Mouse (Mus musculus) urinary bladder, postnatal 36 days (tissue): ENCODE measurements at regions not wholly inside any gene's neighbourhood (a gene's known extent, or its start where the extent isn't known, plus 50 kb on each side); places are given as distances from the start of the nearest gene placed in this dataset.
A peak's percentile ranks its signal among the peaks of the same experiment; 100 is the strongest.
"Not testable (repeated sequence)": the region's sequence is repeated elsewhere in the genome, so short reads cannot be mapped to it uniquely, and the experiment has no call there.

ENCODE experiments used
- DNase-seq, 2 experiments: peaks; one replicate each; pipeline ENCODE4 v3.0.0; 2022; ENCODE audit warnings: low spot score in 2 of 2, mixed read lengths in 1 of 2

DNA sequence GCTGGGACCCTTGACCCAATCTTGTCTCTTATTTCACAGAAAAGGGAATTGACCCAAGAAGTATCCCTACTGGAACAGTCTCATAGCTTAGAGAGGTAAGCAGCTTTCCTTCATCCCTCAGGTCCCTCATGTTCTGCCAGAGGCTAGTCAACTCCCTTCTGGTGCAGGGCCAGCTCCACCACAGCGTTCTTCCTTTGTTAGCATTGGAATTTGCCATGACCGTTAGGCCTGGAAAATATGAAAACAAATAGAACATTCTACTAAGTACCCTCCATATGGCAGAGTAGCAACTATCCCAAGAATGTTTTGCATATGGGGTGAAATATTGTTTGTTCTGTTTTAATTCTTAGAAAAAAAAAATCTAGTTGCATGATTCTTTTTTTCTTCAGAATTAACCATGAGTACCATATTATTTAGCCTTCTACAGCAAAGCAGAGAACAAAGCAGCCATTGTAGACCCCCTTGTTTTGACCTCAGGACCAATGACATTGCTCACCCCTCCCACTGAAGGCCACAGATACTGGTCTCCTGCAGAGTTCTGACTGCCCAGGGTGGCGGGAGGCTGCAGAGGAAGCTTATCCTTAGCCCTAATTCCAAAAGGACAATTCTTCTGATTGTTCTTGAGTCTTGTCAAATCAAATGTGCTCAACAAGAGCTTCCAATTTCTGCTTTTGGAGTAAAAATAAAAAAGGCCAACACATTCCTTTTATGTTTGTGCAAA, 78.1 kb upstream of the Ehbp1 start:
- DNase-seq: no peak

DNA sequence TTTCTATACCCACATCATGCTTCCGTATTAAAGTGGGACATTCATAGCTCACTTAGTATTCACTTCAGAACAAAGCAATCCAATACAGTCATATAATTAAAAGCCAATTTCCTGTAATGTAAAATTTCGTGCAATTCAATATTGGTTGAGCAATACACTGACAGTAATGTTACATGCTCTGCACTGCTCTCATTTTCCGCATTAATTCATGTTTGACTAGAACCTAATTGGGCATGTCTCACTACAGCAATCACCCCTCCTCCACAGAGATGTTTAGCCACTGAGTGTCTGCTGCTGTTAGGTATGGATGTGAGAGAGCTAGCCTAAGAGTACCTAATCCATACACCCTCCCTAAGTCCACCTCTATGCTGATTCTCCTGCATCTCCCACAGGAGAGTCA, 79.7 kb upstream of the Ehbp1 start:
- no peak for DNase-seq

DNA sequence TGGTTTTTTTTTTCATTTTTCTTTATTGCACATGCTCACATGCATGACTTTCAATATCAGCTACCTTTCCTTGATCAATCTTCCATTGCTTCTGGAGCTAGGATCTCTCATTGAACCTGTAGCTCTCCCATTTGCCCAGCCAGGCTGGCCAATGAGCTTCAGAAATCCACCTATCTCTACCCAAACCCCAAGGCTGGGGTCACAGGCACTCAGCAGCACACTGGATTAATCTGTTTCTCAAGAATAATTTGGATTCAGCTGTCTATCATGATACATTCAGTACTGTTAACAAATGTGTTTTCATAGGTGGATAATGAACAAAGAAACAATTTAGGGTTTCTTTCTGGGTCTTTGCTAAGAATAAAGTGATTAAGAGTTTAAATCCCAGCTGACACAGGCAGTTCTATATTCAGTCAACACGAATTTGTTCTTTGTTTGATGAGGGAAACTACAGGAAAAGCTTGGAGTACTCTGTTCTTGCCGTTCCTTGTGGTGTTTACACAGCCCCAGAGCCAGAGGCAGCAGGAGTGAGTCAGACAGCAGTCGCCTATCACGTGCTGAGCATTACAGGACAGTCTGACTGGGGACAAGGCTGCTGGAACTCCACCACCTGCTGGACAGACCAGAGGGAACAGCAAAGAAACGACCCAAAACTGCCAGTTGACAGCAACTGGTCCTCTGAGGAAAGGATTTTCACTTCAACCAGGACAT, 74.6 kb upstream of the Tmem17 start:
- peak; percentile 62 to 81 for DNase-seq

DNA sequence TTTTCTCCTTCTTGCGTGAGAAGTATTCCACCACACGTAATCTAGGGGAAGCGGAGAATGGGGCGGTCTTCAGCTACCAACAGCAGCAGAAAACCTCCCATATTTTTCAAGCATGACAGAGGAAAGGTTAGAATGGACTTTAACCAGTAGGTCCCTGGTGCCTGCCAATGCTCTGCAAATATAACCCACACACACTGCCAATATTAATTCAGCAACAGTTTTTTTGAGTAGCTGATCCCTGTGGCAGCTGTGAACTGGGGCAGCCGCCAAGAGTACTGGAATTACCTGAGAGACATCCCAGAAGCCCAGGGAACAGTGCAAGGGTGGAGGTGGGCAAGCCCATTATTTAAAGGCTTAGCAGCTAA, 74.1 kb upstream of the Tmem17 start:
- no peak for DNase-seq

DNA sequence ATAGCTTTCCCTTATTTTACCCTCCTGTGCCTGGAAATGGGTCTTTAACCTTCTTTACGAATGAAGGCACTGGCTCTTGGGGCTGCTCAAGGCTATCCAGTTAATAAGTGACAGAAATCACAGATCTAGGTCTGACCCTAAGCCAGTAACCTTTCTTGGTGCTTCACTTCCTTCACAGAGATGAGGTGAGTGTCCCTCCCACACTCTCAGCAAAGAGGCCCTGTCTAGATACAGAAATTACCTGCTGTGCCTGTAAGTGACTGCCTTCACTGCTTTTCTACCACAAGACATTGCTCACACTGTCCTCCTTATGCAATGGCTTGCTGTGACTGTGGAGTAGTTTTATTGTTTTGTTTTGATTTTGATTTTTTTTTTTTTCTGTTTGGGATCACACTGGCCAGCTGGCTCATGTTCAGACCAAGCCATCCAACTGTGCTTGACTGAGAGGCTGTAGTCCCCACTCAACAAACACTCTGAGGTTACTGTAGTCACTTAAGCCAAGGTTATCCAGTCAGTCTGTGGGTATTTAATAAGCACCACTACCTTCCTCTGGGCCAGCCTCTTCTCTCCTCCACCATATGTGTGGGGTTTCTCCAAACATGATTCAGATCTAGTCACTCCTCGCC, 73.3 kb upstream of the Tmem17 start:
- DNase-seq: no peak

DNA sequence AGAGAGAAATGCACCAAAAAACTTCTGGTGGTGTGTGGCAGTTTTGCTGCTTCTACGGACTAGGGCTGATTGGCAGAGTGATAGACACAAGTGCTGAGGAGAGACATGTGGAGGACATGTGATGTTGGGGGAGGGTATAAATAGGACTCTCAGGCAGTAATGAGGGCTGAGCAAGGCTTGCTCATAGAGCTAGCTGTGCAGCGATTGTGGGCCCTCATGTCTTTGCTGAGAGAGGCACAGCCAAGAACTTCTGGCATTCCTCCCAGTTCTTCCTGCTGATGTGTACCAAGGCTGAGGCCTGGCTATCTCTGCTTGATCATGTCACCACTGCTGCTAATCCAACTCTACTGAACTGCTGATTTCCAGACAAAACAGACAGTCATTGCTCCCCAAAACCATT, 71.4 kb upstream of the Tmem17 start:
- DNase-seq: peak in 1 of 2 experiments; percentile 48

DNA sequence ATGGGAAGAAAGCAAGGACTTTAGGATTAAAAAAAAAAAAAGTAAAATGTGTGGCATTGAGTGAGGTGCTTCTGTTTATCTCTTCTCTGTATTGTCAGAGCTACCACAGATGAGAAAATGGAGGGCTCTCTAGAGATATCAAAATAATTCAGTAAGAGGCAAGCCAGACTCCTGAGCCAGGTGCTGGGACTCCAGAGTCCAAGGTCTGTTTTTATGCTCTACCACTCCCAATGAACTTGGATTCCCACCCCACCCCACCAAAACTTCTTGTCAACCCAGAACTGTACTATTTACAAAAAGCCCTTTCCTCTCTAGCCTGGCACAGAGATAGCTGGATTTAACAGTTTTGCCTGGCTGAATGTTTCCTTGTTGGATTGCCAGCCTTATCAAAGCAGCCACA, 58.7 kb upstream of the Tmem17 start:
- no peak for DNase-seq

DNA sequence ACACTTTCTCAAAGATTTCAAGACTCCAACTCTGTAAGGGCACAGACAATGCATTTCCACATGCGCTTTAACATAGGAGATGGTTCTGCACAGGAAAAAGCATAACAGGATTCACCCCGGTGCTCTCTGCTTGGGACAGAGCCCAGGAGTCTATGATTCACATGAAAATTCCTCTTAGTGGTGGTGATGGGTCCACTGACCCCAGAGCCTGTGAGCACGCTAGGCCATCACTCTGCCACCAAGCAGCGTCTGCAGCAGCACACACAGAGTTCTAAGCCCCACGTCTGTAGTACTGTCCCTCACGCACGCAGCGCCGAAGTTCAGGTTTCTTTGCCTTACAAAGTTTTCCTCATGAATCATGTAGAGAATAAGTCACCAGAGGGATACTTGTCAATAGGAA, 55.6 kb upstream of the Tmem17 start:
- no peak for DNase-seq

DNA sequence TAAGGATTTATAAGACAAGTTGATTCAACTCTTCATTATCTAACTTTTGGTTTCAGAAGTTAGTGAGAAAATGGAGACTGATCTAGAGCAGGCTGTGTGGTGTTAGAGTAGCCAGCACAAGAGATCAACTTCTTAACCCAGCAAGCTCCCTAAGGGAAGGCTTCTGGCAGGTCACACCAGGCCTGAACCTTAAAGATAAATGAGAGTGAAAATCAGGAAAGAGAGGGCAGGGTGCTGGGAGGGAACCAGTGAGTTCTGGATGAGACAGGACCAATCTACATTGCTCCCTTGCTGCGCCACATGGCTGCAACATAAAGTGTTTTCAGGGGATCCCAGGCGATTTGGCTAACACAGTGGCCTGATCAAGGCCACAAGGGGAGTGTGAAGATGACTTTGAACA, 54.7 kb upstream of the Tmem17 start:
- DNase-seq: no peak

DNA sequence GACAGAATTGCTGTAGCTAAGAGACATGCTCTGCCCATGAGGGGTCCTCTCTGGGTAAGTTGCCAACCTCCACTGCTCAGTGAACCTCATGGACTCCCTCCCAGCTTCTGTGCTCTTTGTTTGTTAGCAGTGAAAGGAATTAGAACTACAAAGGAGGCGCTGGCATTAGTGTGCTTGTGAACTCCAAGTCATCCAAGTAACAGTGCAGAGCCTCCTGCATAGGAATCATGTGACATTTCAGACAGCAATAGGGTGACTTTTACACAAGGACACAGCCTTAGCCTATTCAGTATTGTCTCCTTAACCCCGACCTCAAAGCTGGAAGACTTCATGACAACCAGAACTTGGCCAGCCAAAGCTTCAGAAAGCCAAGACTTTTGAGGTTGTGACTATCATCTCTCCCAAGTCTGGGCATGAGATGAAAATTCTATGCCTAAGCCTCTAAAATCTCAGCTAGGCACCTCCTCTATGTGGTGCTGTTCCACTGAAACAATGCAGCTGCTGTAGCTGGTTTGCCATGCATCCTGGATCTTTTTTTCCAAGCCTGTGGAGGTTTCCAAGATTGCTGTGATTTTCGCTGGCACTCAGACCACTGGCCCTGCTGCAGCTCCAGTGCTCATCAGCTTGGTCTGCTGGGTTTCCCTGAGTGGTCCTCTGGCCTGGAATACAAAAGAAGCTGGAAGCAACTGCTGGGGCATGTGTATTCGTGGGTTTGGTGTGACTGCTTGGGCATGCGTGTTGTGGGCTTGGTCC, 52.8 kb upstream of the Tmem17 start:
- no peak for DNase-seq

DNA sequence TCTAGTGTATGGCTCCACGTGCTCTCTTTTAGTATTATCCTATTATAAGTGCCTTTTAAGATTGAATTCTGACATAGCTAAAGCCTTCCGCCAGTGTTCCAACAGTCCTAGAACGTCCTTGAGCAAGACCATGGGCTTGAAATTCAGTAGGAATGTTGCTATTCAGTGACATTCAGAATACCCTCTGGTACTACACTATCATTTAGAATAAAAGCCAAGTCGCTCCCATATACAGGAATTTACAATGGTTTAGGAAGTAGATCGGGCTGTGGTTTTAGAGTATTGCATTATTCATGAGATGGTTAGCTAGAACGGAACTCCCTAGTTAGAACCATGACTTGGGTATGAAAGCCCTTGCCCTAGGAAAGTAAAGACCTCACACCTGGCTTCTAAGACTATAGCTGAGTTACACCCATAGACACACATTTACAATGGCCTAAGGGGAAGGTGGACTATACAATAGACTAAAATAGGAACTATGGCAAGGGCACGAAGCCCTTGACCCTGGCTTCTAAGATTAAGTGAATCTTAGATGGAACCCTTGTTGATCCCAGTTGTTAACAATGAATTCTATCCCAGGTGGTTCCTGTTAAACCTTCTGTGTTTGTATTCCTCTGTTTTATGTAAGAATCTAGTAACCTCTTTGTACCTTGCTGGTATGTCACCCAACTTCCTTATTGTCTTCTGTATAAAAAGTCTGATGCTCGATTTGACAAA, 50.7 kb upstream of the Tmem17 start:
- DNase-seq: not testable (repeated sequence)
